Mouse (Mus musculus): Measurements from ENCODE around the gene Gm10964. TPM values are rescaled to one million over a fixed set of nuclear protein-coding genes. Genes with fewer than 3 reads are reported as not detected.
"Not testable (repeated sequence)": the region's sequence is repeated elsewhere in the genome, so short reads cannot be mapped to it uniquely, and the experiment has no call there.

Gene Gm10964
- total RNA-seq, 2 experiments from 2014 or later, result not detected

DNA sequence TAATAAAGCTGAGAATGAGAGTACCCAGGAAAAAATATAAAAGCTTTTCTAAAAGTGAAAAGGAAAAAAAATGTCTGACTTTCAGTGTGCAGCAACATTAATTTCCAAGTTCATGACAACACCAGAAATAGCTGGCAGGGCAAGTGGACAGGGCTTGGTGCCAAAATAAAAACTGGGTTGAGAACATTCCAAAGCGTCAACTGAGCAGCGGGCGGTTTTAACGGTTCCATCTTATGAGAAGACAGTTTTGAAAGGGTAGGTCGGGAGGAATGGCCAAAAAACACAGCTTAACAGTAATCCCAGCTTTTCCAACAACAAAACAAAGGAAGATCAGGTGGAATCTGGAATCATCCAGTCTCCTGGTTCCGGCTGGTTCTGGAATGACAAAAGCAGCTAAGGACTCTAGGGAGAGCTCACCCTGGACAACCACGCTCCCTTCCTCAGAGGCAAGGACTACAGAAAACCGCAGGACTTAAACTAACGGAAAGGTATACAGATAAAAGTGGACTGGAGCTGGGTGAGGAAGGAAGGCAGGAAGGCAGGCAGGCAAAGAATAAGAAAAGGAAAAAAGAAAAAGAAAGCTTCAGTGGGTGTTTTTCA, 32.5 kb downstream of the Gm10964 start:
- peak; percentile 59 for DNase-seq
- intact Hi-C loops (cut with DNase I; ENCODE audit: low total_unique reads), result no loop called here

DNA sequence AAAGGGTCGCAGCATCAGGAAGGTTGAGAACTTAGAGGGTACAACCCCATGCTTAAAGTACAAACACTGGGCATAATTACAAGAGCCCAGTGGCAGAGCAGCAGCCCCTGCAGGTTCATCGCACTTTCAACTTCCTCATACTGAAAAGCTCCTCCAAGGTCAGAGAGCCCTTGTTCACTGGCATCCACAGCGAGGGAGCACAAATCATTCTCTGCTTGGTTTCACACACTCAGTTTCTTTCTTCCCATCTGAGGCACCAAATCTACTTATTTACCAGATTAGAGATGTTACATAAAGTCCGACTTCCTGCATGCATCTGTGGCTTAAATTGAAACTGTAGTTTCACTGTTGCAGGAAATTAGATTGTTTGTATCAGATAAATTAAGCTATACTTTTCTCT, 33.7 kb downstream of the Gm10964 start:
- DNase-seq, result no peak
- intact Hi-C loops (cut with DNase I; ENCODE audit: low total_unique reads), result no loop called here

DNA sequence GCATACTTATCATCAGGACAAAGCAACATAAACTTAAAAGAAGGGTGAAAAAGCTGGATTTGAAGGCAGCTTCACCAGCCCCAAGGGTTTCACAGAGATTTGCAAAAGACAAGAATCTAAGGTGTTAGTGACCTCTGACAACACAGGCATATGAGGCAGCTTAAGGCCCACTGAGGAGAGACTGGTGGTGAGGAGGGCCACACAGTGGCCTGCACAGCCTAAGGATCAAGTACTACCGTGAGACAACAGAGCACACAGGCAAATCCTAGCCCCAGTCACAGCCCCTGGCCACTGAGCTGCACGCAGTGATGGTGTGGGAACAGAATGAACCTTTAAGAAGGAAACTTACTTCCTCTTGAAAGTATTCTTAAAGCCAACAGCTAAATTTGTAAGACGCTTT, 34.3 kb downstream of the Gm10964 start:
- intact Hi-C loops (cut with DNase I; ENCODE audit: low total_unique reads), result no loop called here

DNA sequence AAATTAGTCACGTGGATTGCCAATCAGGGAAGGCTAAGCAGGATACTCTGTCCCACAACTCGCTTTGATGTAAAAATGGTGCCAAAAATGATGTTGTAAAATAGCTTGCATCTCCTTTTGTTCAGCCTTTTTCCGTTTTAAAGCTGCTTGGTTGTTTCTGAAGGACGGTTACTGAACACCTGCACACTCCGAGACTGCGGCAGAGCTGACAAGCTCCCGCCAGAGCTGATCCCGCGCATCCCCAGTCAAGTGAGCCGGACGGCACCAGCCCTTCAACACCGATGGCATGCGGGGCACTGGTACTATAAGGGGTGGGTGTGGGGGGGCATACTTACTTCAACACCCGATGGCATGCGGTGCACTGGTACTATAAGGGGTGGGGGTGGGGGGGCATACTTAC, 34.8 kb downstream of the Gm10964 start:
- no peak for DNase-seq
- intact Hi-C loops (cut with DNase I; ENCODE audit: low total_unique reads), result no loop called here

More for the DNA sequence above, 34.3 kb downstream of the Gm10964 start:
- DNase-seq, result no peak

DNA sequence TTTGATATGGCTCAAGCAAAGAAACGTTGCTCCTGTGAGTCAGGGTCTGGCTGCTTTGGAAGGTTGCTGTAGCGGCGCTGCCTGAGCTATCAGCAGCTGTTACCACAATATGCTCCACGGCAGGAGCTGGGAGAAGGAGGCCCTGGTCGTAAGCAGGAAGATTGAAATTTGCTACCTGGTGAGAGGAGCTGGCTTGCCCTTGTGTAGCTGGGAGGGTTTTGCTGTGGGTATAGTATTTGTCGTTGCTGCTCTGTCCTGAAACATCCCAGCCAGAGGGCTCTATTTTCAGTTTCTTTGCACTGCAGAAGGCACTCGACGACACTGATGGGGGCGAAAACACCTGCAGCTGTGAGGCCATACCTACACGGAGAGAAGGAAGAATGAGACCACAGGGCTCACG, 38.8 kb downstream of the Gm10964 start:
- DNase-seq, result no peak
- intact Hi-C loops (cut with DNase I; ENCODE audit: low total_unique reads), result no loop called here

DNA sequence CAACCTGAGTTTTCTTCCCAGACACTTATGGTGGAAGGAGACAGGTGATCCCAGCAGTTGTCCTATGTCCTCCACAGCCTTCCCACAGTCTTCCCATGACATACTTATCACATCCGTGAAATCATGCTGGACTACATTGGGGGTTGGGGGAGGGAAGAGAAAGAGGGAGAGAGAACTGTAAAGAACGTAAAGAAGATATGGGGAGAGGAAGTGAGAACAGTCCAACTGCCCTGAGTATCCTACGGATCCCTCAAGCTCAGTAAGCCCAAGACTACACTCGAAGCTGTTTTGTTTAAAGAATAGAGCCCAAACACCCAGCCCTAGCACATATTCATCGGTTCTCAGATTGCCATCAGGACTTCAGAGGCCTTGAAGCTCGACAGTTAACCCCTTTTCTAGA, 39.5 kb downstream of the Gm10964 start:
- intact Hi-C loops (cut with DNase I; ENCODE audit: low total_unique reads), result no loop called here
- DNase-seq, result no peak

DNA sequence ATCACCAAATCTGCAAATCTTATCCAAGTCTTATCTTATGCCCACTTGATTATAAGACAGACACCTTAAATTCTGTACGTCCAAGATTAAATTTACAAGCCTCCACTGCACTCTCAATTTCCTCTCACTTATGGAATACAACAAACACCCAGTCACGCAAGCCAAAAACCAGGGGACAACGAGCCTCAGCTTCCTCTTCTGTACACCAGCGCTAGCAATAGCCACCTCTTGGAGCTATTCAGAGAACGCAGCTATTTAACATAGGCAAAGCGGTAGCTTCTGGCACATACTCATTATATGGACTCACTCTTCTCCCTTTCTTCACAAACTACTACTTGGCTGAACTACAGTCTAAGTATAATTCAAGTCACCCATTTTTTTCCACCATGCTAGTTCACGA, 40.0 kb downstream of the Gm10964 start:
- intact Hi-C loops (cut with DNase I; ENCODE audit: low total_unique reads), result no loop called here
- DNase-seq, result no peak

DNA sequence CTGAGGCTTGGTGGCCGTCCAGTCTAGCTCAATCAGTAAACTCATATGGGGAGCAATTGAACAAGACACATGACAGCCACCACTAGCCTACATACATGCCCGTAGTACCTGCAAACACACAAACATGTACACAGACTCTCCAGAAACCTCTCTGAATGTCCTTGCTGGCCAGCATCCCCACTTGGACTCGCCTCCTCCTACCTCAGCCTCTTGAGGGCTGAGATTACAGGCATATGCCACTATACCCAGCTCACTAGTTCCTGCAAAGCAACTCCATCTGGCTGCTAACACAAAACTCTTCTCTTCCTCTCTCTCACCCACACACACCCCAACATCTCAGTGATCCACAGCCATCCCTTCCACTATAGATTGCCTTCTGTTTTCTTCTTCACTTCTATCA, 41.1 kb downstream of the Gm10964 start:
- no peak for DNase-seq
- intact Hi-C loops (cut with DNase I; ENCODE audit: low total_unique reads), result no loop called here

DNA sequence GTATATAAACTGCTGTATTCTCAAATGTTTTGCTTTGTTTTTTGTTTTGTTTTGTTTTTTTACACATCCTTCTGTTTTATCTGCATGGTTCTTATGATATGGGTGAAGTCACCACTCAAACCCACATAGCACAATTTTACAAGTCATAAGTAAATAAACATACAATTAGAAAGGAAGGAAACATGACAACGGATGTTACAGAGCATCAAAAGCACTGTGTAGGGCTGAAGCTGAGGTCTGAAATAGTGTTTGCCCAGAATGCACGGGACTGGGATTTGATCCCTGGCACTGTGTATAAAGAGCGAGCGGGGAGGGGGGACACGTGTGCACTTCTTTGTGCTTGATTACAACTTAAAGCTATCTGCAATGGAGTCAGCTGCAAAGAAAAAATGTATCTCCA, 41.6 kb downstream of the Gm10964 start:
- intact Hi-C loops (cut with DNase I; ENCODE audit: low total_unique reads), result no loop called here
- no peak for DNase-seq

DNA sequence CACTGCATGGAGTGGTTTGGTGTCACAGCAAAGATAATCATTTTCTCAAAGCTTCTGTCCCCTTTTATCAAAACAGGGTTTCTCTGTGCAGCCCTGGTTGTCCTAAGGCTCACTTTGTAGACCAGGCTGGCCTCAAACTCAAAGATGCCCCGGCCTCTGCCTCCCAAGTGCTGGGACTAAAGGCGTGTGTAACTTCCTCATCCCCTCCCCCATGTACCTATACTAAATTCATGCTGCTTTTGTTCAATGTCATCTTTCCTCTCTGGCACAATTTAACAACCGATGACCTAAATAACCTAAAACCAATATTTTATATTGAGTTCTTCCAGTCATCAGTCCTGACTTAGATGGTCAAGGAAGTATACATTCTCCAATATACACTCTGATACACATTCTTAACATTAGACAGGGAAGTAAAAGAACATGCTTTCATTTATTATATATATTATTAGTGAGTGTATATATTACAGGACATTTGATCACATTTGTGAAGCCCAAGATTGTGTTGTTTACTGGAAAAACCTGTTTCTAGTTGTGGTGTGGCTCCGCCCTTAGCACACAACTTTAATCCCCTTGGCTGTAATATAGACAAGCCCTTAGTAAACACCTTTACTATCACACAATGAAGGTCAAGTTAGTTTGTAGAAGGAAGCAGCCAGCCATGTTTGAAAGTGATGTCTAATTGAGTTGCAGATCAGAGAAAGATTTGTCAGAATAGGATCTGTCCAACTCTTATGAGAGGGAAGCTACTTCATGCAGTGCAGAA, 43.9 kb downstream of the Gm10964 start:
- intact Hi-C loops (cut with DNase I; ENCODE audit: low total_unique reads), result no loop called here
- DNase-seq, result no peak

DNA sequence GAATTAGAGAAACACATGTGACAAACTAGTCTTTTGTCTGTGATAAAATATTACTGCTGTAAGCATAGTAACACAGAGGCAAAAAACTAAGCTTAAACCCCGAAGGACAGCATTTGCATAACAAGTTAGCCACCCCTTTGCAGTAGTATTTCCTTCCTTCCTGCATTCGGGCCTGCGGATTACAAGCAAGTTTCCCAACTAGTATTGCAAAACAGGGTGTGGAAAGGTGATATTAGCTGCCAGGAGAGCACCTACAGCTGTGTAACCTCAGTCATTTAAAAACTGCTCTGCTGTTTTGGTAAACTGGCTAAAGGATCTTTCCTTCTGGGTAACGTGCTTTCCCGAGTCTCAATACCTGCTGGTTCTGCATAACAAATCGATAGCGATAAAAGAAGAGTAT, 48.1 kb downstream of the Gm10964 start:
- no peak for DNase-seq
- intact Hi-C loops (cut with DNase I; ENCODE audit: low total_unique reads), result no loop called here

DNA sequence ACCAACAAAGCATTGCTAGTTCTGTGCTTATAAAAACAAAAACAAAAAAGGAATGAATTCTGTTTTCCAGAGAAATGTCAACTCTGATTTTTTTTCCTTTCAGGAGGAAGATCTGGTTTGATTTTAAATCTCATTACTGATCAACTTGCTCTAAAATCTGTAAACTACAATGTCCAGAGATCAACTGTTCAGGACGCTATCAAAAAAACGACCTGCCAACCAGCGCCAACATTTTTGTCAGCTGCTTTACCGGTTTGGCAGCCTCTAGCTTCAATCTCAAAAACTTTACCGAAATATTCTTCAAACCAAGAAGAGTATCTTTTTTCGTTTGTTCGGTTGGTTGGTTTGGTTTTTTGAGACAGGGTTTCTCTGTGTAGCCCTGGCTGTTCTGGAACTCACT, 49.9 kb downstream of the Gm10964 start:
- intact Hi-C loops (cut with DNase I; ENCODE audit: low total_unique reads), result no loop called here
- no peak for DNase-seq

DNA sequence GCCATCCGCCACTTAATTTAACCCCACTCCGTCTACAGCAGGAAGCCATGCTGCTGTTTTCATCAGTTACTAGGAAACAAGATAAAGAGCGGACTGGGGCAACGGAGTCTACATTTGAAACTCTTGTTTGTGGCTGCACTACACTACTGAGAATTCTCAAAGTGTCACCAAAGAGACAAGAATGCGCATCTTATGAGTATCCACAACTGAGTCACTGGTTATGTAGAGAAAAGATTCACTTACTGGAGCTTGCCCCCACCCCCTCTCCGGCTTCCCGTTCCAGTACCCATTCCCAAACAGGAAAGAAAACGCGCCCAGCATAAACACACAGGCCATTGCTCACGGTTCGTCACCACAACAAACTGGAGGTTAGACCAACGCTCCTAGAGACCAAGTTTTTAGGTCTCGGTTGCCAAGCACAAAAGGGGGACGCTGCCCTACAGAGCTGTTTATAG, 50.8 kb downstream of the Gm10964 start:
- intact Hi-C loops (cut with DNase I; ENCODE audit: low total_unique reads), result no loop called here
- DNase-seq, result no peak

DNA sequence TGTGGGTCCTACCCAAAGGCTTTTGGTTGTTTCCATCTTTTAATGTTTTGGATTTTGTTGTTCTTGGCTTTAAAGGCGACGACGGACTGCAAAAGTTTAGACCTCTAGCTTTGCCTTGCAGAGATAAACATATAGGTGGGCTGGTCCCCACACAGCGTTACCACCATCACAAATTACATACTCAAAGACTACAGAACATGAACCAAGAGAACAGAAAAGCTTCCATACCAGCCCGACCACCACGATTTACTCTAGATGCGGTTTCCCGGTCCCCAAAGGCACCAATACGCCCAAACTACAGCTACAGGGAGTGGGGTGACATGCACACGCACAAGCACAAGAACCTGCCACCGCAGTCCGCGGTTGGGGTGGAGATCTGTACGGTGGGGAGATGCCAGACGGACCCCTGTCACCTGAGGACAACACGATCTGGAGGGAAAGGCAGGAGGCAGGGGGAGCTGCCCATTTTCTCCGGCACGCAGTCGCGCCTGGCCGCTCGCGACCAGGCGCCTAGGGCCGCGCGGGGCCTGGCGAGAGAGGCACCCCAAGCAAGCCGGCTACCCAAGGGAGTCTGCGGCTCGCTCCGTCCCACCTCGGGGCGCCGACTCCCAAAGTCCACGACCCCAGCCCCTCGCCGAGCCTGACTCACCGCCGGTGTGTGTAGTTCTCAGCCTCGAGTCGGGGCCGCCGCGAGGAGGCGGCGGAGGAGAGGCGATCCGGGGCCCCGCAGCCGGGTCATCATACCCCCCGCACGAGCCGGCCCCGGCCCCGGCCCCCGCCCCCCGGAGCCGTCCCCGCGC, 51.4 kb downstream of the Gm10964 start:
- intact Hi-C loops (cut with DNase I; ENCODE audit: low total_unique reads), result no loop called here

DNA sequence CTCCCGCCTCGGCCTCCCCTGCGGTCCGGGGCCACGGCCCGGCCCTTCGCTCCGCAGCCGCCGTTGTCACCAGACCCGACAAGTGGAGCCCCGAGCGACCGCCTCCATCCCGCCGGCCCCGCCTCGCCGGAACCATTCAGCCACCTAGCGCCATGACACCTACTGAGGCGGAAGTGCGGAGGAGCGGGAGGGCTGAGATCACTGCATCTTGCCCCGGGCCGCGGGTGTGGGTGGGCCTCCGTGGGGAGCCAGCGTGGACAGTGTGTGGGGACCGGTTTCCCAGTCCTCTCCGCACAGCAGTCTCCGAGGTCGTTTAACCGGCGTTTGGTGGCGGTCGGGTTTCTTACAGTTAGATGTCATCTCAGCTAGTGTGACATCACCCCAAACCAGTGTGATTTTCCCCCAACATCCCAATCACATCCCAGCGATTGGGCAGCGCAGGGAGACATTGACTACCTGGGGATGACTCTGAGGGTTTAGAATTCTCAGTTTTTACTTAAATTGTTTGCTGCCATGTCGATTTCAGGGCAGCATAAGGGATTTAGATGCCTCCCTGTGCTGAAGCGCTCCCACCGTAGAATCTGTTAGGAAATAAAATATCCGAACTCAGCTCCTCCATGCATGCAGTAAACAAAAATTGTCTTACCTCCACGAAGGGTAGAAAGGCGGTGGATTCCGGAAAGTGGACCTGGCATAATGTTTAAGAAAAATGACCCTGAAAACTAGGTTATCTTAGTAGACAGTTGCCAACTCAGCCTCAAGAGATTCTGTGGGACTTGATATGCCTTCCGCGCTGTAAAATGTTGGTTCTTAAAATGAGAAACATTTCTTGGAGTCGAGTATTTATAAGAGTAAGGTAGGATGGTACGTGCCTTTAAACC, 52.3 kb downstream of the Gm10964 start, which contains the start of gene Hipk1:
Gene Hipk1 (minus strand): TSS at position 334 of the 881 bp plus-strand sequence.
- peak; percentile 94 for DNase-seq
- intact Hi-C loops (cut with DNase I; ENCODE audit: low total_unique reads), result no loop called here

More for the DNA sequence above, 51.4 kb downstream of the Gm10964 start:
- peak; percentile 34 for DNase-seq

DNA sequence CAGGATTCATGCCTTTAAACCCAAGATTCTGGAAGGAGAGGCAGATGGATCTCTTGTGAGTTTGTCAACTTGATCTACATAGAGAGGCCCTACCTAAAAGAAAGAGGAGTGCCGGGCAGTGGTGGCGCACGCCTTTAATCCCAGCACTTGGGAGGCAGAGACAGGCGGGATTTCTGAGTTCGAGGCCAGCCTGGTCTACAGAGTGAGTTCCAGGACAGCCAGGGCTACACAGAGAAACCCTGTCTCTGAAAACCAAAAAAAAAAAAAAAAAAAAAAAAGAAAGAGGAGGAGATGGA, 52.9 kb downstream of the Gm10964 start:
- DNase-seq; intact Hi-C loops (cut with DNase I; ENCODE audit: low total_unique reads): not testable (repeated sequence)

DNA sequence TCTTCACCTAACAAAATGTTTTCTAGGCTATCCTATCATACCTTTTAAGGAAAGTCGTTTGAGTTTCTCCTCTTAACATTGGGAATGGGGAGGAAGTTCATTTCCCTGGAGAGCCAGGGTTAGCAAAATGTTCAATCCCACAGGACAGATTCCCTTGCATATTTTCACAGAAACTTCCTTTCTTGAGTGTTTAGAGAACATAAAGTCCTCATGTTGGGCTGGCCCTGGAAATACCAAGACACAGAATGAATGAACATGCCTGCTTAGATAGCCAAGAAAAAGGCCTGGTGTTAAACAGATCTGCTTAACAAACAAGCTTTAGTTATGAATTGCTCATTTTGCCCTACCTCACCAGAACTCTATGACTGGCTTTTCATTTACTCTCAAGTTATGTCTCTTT, 53.4 kb downstream of the Gm10964 start:
- no peak for DNase-seq
- intact Hi-C loops (cut with DNase I; ENCODE audit: low total_unique reads), result no loop called here
